20 mouse cellular contexts compared by ENCODE assay signal in genomic region chr15:41157802-41158201, GRCm38 (mm10).
"Had no signal": no experiment of that assay in that cellular context is flagged by ENCODE, and none has a peak within 500 bp of the region (broad histone marks: within the 10 kb centered on the region; RNA-seq: fewer than 3 reads in every experiment).

No protein-coding gene starts in this region.

- H3K4me2 ChIP-seq: lung, embryonic 15.5 days; midbrain, embryonic 11.5 days; midbrain, embryonic 13.5 days; midbrain, embryonic 15.5 days; neural tube, embryonic 13.5 days; neural tube, embryonic 15.5 days had no signal

- H3K9me3 ChIP-seq: lung, embryonic 15.5 days; midbrain, embryonic 13.5 days; midbrain, embryonic 15.5 days; neural tube, embryonic 13.5 days; neural tube, embryonic 15.5 days had no signal

- ATAC-seq: lung, postnatal 0 days; midbrain, embryonic 13.5 days; midbrain, embryonic 15.5 days had no signal

- H3K27me3 ChIP-seq: lung, embryonic 15.5 days; megakaryocyte, embryonic 14.5 days; midbrain, embryonic 13.5 days; midbrain, embryonic 15.5 days; neural tube, embryonic 13.5 days; neural tube, embryonic 15.5 days had no signal

- H3K36me3 ChIP-seq: lung, embryonic 15.5 days; midbrain, embryonic 13.5 days; midbrain, embryonic 15.5 days; neural tube, embryonic 13.5 days; neural tube, embryonic 15.5 days had no signal

- DNase-seq: lung, adult 2 months; lung, postnatal 14 days; lung, postnatal 36 days; retina, postnatal 1 day; right cerebral cortex, adult 18-20 months; right cerebral cortex, postnatal 25 days; right cerebral cortex, postnatal 4 days; spleen, adult 18-20 months; thymus, adult 18-20 months; thymus, postnatal 14 days; thymus, postnatal 36 days had no signal

- H3K4me3 ChIP-seq: lung, embryonic 15.5 days; megakaryocyte, embryonic 14.5 days; midbrain, embryonic 13.5 days; midbrain, embryonic 15.5 days; neural tube, embryonic 13.5 days; neural tube, embryonic 15.5 days had no signal

- H3K9ac ChIP-seq: lung, embryonic 15.5 days; midbrain, embryonic 13.5 days; midbrain, embryonic 15.5 days; neural tube, embryonic 13.5 days; neural tube, embryonic 15.5 days had no signal

- H3K27ac ChIP-seq: lung, embryonic 15.5 days; macrophage; midbrain, embryonic 13.5 days; midbrain, embryonic 15.5 days; neural tube, embryonic 13.5 days; neural tube, embryonic 15.5 days had no signal
